Mouse (Mus musculus): ENCODE data around the gene Rxfp3.

Gene Rxfp3

DNA sequence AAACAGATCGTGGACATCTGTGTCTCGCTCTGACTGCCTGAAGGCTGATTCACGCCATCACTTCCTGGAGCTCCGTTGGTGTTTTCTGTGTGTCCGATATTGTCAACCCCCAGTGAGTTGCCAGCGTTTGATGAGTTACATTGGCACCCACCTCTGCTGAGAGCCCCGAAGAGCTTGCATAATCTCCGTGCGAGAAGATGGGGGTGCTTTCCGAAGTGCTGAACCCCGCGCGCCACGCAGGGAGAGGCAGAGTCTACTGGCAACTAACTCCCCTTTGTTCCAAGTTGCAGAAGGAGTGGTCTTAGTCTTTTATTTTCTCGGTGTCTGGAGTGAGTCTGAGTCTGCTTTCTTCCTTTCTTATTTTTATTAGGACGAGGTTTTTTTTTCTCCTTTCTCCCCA lies at the start of gene Rxfp3:
TSS of gene Rxfp3 (minus strand) at position 281 of the 400 bp plus-strand sequence.
- no peak for DNase-seq

DNA sequence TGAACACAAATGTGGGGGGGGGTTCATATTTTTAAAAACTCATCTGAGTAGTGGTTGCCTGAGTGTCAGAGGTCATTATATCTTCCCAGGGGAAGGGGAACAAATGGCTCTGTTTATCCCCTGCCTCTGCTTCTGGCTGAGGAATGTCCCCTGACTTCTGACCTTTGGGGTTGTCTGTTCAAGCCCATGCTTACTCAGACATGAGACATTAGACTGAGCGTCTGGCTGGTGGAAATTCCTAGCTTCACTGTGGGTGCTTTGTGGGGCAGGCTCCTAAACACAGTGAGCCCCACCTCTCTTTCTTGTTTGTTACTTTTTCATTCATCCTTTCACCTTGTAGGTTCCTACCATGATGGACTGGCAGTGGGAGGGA lies 47.2 kb upstream of the Rxfp3 start:
- no peak for DNase-seq

DNA sequence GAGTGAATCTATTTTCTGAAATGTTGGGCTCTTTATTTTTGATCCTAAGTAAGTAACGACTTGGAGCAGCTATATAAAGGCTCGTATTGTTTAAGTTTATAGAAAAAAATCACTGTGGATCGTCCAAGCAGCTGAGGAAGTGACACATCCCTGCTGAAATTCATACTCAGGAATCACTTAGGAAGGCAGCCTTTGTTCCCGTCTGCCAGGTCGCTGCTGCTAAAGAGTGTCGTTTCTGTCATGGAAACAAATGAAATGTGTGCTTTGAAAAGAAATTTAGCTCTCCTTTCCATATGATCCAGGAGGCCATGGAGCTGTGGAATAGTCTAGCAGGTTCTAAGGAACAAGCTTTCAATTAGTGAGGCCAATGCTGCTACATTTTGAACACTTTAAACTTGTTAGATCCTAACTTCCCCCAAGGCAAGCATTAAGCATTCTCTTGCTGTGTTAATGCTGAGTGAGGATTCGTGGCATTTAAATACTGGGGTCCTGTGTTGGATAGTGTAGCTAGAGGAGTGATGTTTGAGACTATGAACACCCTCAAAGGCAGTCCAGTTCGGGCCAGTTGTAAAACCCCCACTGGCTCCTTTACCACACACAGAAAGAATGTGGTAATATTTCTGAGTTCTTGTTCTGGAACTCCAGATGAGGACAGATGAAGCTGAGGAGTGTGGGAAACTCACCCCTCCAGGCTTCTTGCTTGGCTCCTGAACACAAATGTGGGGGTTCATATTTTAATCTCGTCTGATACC lies 46.6 kb upstream of the Rxfp3 start:
- no peak for DNase-seq

DNA sequence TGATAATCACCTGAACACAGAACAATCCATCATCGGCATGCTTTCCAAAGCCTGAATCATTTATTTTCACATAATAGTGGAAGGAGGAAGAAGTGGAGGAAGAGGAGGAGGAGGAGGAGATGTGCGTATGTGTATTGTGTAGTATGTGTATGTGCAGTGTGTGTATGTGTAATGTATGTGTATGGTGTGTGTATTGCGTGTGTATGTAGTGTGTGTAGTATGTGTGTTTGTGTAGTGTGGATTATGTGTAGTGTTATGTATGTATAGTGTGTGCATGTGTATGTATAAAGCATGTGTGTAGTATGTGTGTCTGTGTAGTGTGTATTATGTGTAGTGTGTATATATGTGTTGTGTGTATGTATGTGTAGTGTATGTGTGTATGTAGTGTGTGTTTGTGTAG lies 45.9 kb upstream of the Rxfp3 start:
- no peak for DNase-seq

DNA sequence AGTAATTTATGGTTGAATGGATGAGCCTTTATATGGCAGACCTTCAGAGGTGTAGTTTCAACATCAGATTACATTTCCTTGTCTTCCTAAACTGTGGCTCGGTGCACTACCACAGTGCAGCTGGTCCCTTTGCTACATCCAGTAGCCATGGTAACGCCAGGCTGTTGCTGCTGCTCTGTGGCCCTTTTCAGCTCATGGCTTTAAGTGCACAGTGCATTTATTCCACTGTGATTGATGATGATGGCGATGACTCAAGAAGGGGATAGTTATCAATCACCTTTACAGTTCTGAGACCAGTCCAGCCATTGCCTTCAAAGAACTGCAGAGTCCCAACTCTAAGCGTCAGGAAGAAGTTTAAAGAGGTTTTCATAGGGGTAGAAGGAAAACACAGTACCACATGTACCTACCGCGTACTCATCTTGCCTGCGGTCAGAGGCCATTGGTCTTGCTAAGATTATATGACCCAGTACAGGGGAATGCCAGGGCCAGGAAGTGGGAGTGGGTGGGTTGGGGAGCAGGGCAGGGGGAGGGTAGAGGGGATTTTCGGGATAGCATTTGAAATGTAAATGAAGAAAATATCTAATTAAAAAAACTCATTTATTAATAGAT lies 45.3 kb upstream of the Rxfp3 start:
- no peak for DNase-seq

DNA sequence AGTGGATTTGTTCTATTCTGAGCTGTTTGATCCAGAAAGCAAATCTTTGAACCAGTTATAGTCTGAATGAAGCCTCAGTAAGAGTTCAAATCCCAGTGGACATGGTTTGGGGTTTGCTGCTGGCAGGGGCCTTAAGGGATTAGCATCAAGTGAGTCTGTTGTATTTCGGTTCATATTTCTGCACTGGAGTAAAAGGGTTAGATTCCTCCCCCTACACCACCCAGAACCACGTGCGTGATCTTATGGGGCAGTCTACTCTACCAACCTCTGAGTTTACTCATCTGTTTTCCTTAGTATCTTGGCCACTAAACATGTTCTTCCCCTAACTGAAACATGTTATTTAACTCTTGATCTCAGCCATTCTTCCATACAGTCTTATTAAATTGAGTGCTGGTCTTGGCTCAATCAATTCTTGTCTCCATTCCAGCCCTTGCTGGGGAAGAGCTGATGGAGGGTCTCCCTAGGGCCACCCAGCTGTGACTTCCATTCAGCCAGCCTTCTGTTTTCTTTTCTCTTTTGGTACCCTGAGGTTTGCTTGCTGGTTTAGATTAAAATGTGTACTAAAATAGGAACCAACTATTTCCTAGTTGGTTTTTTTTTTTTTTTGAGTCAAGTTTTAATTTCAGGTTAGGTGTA lies 38.1 kb upstream of the Rxfp3 start:
- no peak for DNase-seq

DNA sequence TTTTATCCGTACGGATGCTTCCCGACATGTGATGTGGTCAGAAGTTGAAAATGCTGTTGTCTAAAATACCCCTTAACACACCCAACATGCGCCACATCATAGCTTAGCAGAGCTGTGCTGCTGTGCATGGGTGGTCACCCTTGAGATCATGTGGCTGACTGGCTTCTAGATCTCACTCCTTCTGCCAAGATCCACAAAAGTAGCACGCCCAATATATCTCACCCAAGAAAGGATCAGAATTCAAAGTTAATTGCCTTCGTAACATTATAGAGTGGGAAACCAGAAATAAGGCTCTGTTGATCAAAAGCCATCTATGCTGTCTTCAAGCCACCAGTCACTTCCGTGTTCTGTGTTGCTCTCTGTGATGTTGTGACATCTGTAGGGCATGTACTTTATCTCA lies 30.1 kb upstream of the Rxfp3 start:
- DNase-seq = no peak

DNA sequence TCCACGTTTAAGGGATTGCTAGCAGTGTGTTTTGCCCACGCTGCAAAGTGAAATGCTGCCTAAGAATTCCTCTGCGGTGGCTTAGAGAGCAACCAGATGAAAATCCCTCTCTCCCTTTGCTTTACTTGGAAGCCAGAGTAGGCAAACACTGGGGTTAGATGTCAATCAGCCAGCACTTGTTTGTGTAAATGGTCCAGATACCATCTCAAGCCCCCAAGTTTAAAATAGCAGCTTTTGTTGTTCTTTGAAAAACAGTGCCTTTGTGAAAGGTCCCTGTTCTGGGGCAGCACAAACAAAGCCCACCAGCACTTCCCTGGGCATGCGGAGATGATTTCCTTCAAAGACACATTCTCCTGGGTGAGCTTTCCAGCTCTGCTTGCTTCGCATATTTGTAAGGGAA lies 28.5 kb upstream of the Rxfp3 start:
- DNase-seq = no peak

DNA sequence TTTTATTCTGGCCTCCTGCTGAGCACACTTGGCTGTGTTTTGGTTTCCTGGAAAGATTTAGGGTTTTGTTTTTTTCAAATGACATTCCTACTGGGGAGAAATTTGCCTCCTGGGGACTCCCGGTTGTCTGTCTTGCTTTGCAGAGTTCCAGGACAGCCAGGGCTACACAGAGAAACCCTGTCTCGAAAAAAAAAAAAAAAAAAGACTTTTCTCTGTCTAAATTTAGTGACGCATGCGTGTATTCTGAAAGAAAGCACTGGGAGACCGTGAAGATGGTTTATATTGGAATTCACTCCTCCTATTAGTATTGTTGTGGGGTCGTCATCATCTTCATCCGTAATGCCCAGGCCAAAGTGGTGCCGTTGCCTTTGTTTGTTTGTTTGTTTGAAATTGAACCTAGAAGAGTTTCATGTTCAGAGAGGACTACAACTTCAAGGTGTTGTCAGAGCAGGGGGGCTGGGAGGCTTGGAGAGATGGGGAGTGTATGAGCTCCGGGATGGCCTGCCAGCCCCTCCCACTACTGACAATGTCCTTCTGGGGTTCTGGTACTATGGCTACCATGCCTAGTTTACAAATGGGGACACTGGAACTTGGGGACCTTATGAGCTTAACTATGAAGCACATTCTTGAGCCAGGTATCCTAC lies 27.9 kb upstream of the Rxfp3 start:
- no peak for DNase-seq

DNA sequence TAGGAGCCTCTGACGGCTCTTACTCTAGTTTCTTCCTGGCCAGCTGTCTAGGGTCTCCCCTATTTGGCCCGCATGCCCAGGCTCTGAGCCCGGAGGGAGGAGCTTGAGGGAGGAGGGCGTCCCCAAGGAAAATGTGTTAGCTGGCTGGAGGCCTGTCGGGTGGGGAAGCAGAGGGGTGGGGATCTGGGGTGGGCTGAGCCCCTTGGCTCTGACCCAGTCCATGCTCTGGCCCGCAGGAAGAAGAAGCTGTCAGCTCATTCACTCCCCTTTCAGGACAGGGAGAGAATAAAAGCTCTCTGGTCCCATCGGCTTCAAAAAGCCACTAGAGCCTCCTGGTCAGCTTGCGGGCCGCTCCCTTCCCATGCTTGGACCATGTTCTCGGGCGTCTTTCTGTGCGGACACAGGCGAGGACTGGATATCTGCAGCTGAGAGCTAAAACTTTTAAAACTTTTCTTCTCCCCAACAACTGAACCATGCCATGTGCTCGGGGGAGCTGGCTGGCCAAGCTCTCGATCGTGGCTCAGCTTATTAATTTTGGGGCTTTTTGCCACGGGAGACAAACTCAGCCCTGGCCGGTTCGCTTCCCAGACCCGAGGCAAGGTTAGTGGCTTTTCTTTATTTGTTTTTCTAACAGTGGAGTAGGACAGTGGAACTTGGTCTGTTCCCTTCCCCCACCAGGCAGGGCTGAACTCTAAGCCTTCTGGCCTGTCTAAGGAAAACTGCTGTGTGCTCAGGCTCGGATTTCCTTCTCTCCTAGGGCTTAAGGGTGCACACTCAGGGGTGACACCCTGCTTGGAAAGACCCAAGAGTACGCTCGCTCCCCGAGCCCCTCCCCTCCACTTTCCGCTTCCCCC lies 27.0 kb upstream of the Rxfp3 start, which contains the start of gene Adamts12:
TSS of gene Adamts12 (plus strand) at position 233 of the 854 bp plus-strand sequence.
- peak; percentile 73 to 83 for DNase-seq

DNA sequence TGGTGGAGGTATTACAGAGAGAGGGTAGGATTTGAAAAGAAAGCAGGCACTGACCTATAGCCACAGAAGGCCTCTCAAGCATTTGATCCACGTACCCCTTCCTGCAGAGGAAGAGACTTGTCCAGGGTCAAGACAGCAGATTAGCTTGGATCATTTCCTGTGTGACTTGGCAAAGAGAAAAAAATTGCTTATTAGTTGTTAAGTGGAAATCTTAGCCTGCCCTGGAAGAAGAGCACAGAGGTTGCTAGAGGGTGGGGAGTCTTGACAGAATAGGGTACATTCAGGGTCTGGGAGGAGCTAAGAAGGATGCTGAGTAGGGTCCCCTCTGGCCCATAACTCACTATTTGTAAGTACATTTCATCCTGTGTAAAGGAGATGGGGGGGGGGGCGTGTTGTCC lies 26.4 kb upstream of the Rxfp3 start:
- no peak for DNase-seq

DNA sequence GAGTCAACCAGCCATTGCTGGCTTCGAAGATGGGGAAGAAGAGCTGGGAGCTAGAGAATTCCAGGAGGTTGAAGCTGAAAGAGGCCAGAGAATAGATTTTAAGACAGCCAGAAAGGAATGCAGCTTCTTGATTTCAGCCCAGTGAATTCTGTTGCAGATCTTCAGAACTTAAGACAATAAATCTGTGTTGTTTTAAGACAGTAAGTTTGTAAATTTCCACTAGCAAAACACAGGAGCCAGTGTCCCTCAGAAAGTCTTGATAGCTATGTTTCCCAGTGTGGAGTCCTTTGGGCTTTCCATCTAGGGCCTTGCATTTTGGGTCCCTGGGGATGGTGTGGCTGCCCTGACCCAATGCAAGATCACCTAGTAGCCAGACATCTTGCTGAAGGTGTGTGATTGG lies 25.1 kb upstream of the Rxfp3 start:
- DNase-seq = peak in 1 of 2 experiments; percentile 33

DNA sequence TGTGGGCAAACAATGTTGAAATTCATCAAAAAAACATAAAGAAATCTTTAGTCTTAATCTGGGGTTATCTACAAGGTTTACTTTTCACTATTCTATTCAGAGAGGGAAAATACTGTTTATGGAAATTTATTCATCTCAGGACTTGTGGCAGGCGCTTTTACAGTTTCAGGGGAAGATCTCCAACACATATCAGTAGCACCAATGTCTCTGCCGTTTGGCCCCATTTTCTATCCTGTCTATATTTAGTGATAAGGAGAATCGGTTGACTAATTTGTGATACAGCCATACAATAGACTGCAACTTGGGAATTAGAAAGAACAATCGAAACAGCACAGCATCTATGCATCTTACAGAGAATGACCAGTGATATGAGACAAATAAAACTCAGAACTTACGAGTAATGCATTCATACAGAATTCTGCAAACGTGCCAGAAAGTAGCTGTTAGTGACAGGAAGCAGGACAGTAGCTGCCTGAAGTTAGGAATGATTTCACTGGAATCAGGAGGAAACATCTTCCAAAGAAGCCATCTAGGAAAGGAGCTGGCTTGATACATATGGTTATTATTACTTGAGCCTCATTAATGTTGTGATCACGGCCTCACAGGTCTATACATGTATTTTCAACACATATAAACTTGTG lies 16.8 kb upstream of the Rxfp3 start:
- no peak for DNase-seq

DNA sequence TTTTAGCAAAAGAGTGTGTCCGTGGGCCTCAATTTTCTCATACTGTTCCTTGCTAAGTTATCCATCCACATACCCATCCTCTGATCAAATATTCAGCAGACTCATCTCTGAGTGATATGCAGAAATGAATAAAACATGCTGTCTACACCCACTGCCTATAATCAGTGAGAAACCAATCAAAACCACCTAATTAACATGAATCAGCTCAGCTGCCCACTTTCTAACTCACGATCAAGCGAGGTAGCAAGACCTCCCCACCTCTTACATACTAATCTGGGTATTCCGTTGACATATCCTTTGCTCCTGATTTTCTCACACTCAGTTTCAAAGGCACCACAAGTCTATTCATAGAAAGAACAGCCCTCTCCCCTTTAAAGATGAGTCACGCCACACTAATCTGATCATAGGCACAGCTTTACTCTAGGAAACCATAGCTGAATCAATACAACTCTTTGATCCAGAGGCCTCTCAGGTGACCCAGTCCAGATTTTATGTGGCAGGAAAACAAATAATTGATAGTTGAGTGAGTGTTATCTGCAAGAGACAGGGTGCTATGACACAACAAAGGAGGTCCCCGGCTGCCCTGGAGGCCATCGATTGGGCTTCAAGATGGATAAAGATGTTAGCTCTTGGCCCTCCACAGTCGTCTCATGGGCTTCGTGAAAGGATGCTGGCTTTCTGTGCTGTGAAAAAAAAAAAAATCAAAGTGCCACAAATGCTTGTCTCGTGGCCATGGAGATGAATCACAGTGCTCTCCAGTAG lies 16.1 kb upstream of the Rxfp3 start:
- DNase-seq = no peak

DNA sequence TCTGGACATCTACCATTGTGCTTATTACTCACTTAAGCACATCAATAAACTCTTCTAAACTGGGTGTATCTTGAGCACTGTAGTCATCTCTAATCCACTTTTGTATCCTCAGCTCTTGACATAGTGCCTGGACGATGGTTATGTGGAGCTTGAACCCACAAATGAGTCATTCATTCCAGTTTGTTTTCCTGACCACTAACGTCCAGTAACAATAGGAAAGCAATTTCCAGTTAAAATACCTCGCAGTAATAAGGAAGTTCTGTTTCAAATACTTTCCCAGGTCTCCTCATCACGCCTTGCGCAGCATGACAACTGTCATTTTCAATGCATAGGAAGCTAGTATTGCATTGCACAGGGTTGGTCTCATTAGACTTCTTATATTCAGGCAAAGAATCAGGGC lies 5.0 kb upstream of the Rxfp3 start:
- no peak for DNase-seq

DNA sequence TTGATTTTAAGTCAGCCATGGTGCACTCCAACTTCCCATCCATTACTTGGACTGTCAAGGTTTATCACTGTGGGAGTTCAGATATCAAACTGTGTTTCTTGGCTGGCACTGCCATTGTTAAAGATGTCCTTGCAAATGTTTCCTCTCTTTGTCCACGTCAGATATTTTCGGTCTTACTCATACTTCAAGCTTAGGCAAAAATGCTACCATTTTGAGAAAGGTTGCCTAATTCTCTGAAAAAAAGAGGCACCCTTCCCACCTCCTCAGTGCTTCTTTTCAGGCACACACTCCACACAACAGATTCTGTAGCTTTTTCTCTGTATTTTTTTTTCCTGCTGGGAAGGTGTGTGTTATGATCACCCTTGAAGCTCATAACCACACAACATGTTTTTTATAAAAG lies 3.4 kb upstream of the Rxfp3 start:
- DNase-seq = no peak

DNA sequence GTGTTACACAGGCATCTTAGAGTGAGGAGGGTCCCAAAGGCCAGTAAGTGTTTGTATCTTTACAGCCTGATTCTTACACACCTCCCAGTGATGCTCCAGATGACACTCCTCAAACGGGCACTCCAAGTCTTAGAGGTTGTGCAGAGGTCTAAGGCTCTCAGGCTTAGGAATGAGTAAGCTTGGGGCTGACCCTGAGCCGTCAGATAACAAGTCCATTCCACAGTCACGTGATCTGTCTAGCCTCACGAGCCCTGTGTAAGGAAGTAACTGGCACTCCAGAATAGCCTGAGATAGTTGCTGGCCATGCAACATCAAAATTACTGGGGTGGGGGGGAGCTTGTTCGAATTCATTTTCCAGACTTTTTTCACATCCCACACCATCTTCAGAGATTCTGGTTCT lies 2.3 kb upstream of the Rxfp3 start:
- DNase-seq = no peak

DNA sequence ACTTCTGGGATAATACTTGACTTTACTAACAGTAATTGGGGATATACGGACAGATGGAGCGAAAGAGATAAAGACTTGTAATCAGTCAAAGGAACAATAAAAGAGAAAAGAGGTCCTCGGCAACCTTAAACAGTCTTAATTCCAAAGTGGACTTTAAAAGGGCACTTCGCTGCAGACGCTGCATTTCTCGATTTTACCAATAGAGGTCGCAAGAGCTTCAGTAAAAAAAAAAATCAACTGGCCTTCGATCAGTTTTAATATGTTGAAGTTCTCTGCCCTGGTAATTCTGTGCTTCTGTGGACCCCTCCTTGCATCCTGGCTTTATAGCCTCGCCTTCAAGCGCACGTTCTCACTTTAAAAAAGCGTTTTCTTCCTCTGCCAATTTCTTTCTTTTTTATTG lies 685 bp upstream of the Rxfp3 start:
- peak in 1 of 2 experiments; percentile 68 for DNase-seq

DNA sequence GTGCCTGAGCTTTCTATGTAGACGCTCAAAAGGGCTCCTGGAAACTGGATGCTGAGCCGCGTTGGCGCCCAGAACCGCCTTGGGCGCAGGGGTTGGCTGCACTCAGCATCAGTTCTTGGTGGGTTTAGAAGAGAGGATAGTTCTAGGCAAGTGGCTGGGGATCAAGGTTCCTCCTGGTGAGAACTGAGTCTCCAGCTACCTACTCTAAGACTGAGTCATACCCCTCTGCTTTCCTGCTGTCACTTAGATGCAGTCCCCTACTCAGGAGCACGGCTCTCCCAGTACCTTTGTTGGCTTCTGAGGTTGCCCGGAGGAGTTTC lies 455 bp downstream of the Rxfp3 start:
- no peak for DNase-seq

DNA sequence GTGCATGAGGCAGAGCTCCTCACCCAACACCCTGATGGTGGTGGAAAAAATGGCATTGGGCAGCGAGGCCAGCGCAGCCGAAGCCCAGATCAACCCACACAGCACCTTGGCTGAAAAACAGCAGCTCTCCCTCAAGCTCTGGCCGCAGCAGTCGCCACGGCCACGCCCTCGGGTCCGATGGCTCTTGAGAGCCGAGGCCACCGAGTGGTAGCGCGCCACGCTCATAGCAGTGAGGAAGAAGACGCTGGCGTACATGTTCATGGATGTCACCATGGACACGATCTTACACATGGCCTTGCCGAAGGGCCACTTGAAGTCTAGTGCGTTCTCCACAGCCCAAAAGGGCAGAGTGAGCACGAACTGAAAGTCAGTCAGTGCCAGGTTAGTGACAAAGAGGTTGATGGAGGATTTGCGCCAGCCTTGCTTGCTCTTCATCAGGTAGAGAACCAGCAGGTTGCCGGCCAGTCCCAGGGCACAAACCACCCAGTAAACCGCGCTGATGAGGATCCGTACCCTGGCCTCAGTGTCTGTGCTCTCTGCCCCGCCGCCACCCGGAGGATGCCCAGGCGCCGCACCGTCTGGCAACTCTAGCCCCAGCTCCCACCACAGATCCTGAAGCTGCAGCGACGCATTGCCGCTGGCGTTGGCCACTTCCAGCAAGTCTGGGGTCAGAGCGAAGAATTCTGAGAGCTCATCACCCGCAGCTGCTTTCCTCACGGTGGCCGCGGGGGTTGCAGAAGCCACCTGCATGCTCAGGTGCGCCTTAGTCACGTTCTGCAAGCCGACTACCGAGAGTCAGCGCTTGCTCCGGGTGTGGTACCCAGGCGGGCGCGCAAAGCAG lies 1.0 kb downstream of the Rxfp3 start:
- DNase-seq = no peak

Data from kidney, postnatal 25 days (tissue).